Mouse (Mus musculus) left cerebral cortex, postnatal 10 days (tissue): ENCODE results near the gene Trpd52l3. TPM values are rescaled to one million over a fixed set of nuclear protein-coding genes. Genes with fewer than 3 reads are reported as not detected.
"Not testable (repeated sequence)": the region's sequence is repeated elsewhere in the genome, so short reads cannot be mapped to it uniquely, and the experiment has no call there.

Source experiments
- DNase-seq, 2 experiments: peaks; one replicate each; pipeline ENCODE4 v3.0.0; 2021 to 2022; ENCODE audit warnings: low spot score in 2 of 2, mixed read lengths in 1 of 2; ENCODE audit errors: extremely low spot score in 1 of 2
- intact Hi-C: fragments of 180-260 bp; cut with DNase I; formaldehyde crosslinking; loops from one replicate; pipeline ENCODE4 v1.15.1; 2025
- total RNA-seq, 2 experiments: library from RNA; stranded (reverse); gene quantifications; 2 replicates each; pipeline ENCODE4 v1.2.3; 2021

Gene Trpd52l3
- total RNA-seq, 2 experiments from 2014 or later: not detected

DNA sequence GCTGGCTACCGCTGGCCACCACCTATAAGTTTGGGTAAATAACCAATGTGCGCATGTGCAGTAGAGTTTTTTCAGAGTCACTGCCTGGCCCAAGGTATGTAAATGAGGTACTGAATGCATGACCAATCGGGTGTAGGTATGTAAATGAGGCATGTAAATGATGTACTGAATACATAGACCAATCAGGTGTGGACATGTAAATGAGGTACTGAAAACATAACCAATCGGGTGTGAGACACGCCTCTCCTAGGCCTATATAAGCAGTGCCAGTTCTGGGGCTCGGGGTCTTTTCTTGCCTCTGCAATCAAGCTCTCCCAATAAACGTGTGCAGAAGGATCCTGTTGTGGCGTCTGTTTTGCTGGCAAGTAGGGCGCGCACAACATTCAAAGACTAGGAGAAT lies 19.8 kb downstream of the Trpd52l3 start:
- DNase-seq, intact Hi-C loops: not testable (repeated sequence)

DNA sequence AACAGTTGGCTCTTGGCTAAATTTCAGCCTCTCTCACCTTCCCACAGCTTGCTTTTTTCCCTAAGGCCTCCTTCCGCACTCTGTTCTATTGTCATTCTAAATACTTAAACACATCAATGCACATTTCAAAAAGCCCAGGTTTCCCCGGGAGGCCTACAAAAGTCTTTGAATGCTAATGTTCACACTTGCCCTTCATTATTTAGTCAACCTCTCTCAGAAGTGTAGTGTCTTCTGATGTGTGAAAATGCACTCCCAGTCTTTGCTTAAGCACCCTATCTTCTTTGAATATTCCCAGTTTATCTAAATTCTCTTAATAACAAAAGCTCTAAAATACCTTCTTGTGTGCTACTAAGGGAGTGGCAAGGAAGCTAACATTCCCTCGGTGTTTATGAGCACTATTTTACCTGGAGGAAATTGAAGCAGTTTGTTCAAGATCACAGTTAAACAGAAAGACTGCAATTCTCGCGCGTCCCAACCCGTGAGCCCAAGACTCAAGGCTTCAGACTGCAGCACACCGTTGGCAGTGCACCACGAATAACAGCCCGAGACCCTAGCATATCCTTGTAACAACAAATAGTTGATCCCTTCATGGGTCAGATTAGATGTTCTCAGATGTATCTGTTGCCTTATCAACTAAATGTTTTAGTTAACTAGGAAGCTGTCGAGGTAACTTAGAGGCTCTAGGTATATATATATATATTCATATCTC lies 25.6 kb downstream of the Trpd52l3 start:
- intact Hi-C loops: no loop called here
- no peak for DNase-seq

DNA sequence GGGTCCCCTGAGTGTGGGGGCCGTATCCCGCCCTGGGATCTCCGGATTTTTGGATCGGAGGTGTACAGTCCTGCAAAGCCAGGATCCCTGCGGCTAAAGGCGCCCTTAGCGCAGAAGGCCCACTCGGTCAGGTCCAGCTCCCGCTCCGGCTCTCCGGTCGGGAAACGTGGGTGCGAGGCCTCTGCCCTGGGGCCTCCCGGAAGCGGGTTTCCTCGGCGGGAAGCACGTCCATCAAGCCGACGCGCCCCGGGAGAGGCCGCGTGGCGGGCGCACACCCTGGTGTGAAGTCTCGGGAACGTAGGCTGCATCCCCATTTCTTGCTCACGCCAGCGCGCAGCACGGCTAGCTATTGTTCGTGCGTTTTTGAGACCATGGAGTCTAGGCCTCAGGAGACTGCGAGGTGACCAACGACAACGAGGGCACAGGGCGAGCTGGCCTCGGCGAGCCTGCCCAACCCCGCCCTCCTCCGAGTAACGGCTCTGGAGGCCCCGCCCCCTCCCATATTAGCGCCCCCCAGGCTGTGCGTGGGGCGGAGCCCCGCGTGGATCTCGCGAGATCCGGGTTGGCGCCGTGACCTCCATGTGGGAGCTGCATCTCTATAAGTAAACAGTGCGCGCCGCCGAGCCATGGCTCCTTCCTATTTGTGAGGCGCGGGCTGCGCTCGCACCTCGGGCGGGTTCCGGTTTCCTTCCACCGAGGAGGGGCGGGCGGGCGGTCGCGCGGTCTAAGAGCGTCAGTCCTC lies 26.5 kb downstream of the Trpd52l3 start, which contains the start of gene Uhrf2:
Uhrf2 (plus strand) TSS at position 620 of the 742 bp plus-strand sequence.
- peak; percentile 94 to 98 for DNase-seq
- intact Hi-C loops: loop anchor here (5.0 kb wide), 1 partner anchor 87 kb away; no protein-coding TSS in a partner anchor

DNA sequence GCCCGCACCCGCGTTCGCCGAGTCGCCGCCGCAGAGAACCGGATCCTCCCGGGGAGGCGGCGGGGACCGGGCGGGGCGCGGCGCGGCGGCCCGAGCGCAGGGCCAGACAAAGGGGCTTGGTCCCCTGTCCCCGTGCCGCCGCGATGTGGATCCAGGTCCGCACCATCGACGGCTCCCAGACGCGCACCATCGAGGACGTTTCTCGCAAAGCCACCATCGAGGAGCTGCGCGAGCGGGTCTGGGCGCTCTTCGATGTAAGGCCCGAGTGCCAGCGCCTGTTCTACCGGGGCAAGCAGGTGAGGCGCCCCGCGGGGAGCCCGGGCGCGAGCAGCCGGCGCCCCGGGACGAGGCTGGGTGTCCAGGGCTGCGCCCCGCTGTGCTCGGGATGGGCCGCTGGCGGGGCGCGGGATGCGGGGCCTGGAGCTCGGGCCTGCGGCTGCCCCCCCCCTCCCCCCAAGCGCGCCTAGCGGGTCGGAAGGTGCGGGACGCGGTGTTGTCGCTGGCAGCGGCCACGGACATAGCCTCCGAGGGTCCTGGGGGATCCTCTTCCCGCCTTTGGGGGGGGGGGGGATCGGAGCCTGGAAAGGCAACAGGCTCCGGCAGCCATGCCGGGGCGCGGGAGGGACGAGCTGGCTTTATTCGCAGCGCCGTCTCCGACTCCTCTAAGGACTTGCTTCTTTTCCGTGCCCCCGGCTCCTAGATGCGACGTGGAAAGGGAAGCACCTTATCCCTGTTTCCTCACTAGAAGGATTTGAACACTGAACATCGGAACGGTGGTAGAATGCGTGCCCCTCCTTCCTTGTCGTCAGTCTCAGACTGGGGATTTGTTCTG lies 27.3 kb downstream of the Trpd52l3 start:
- intact Hi-C loops: loop anchor here (5.0 kb wide), 1 partner anchor 86 kb away; no protein-coding TSS in a partner anchor
- peak in 1 of 2 experiments; percentile 47 for DNase-seq

DNA sequence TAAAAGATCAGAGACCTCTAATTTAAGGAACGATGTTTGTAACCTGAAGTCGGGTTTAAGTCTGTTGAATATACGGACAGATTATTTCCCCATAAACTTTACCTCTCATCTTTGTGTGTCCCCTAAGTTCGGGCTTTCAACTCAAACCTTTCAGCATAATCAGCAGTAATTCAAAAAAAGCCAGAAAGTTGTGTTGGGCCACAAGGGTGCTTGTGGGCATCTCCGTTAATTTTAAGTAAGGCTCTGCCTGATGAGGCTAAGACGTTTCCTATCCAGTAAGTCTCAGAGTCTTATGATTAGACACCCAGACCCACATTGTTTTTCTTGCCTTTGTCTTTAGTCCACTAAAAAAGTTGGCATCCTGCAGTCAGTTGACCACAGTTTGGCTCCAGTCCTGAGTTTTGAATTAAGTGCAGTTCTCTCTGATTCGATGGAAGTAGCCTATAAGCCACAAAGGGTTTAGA lies 27.9 kb downstream of the Trpd52l3 start:
- no peak for DNase-seq
- intact Hi-C loops: loop anchor here (5.0 kb wide), 1 partner anchor 86 kb away; no protein-coding TSS in a partner anchor

DNA sequence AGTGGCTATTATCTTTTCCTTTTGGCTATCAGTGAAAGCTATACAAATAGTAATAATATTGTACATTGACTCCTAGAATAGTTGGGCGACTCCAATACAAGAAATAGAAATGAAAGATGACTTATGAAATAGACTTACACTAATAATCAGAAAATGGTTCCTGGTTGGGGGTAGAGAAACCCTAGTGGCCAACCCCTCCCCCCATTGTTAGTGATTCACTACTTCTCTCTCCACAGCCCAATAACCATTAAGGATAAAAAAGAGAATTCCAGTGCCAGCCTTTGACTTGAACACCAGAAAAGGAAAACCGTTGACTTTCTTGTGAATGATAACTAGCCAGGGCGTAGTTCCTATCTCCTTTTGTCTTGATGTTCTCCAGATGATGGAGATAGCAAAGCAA lies 28.6 kb downstream of the Trpd52l3 start:
- no peak for DNase-seq
- intact Hi-C loops: loop anchor here (5.0 kb wide), 1 partner anchor 85 kb away; no protein-coding TSS in a partner anchor

DNA sequence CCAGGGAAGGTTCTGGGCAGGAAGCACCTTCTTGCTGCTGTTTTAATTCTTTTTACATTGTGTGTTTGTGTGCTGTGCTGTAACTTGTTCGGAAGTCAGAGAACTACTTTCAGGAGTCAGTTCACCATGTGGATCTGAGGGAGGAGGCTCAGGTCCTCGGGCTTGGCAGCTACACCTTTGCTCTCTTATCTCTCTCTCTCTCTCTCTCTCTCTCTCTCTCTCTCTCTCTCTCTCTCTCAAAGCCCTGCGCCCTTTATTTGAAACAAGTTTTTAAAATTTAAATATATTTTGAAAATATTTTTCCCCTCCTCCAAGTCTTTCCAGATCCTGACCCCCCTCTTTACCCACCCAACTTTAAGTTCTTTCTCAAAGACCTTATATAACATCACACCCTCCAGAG lies 31.8 kb downstream of the Trpd52l3 start:
- DNase-seq: no peak
- intact Hi-C loops: no loop called here

GRCm38 (mm10) chr19:30043691-30044090 lies 40.1 kb downstream of the Trpd52l3 start:
- no peak for DNase-seq
- intact Hi-C loops: no loop called here

GRCm38 (mm10) chr19:30044630-30045029 lies 41.0 kb downstream of the Trpd52l3 start:
- DNase-seq: no peak
- intact Hi-C loops: no loop called here

GRCm38 (mm10) chr19:30045857-30046256 lies 42.3 kb downstream of the Trpd52l3 start:
- no peak for DNase-seq
- intact Hi-C loops: no loop called here

- no peak for DNase-seq
- intact Hi-C loops: no loop called here
These were observed 47.0 kb downstream of the Trpd52l3 start for GRCm38 (mm10) chr19:30050584-30050983.

GRCm38 (mm10) chr19:30051479-30051878 lies 47.9 kb downstream of the Trpd52l3 start:
- intact Hi-C loops: no loop called here

GRCm38 (mm10) chr19:30054218-30054617 lies 50.6 kb downstream of the Trpd52l3 start:
- no peak for DNase-seq
- intact Hi-C loops: no loop called here

More at GRCm38 (mm10) chr19:30051479-30051878, 47.9 kb downstream of the Trpd52l3 start:
- no peak for DNase-seq

Other genes with a start within 250 kb of the Trpd52l3 start
- 10 to 100 TPM; 24.7 to 25.6 TPM for gene 9930021J03Rik, start 197.8 kb upstream of the Trpd52l3 start, total RNA-seq
- gene Ranbp6, start 190.8 kb upstream of the Trpd52l3 start, total RNA-seq: 10 to 100 TPM; 29.6 to 31.2 TPM
- 1 to 10 TPM; 5.8 to 6.2 TPM for gene Il33, start 78.7 kb upstream of the Trpd52l3 start, total RNA-seq
- 10 to 100 TPM; 43.6 to 47.4 TPM for gene Uhrf2, start 26.7 kb downstream of the Trpd52l3 start, total RNA-seq
- 10 to 100 TPM; 14.8 TPM for gene Gldc, start 171.6 kb downstream of the Trpd52l3 start, total RNA-seq
- not detected for gene Mbl2, start 229.2 kb downstream of the Trpd52l3 start, total RNA-seq